Mouse (Mus musculus) MEL (cell line): ENCODE results near the gene Efna5. TPM values are rescaled to one million over a fixed set of nuclear protein-coding genes. Genes with fewer than 3 reads are reported as not detected.

Experiments
- DNase-seq: peaks from one replicate; pipeline ENCODE4 v3.0.0; 2011; ENCODE audit warnings: low read depth, low spot score
- H3K27ac ChIP-seq: 2 replicates; pipeline ENCODE4 v1.5.1; 2012; ENCODE audit warnings: low read depth, mild to moderate bottlenecking, control low read depth, low read length, moderate library complexity; ENCODE audit not compliant: control insufficient read depth
- H3K27me3 ChIP-seq, 2 experiments: fragments of 150-350 bp in 1 of 2; sonication (generic) in 1 of 2; 2 replicates each; pipeline ENCODE4 v1.6.1; 2012; ENCODE audit warnings: low read length in 2 of 2, mild to moderate bottlenecking in 2 of 2, improper control_type of control experiment in 1 of 2, moderate library complexity in 1 of 2; ENCODE audit not compliant: insufficient read depth in 2 of 2, control insufficient read depth in 1 of 2
- H3K36me3 ChIP-seq, 2 experiments: 2 replicates each; pipeline ENCODE4 v1.6.1; 2012 to 2014; ENCODE audit warnings: low read length in 2 of 2, improper control_type of control experiment in 1 of 2, inconsistent platforms in 1 of 2, mild to moderate bottlenecking in 1 of 2; ENCODE audit not compliant: insufficient read depth in 2 of 2, control insufficient read depth in 1 of 2
- H3K4me1 ChIP-seq, 2 experiments: fragments of 150-350 bp in 1 of 2; sonication (generic) in 1 of 2; 2 replicates each; pipeline ENCODE4 v1.6.1; 2012; ENCODE audit warnings: low read length in 2 of 2, improper control_type of control experiment in 1 of 2, mild to moderate bottlenecking in 1 of 2; ENCODE audit not compliant: insufficient read depth in 2 of 2, control insufficient read depth in 1 of 2
- H3K4me3 ChIP-seq, 2 experiments: fragments of 150-350 bp in 1 of 2; sonication (generic) in 1 of 2; 2 replicates each; pipeline ENCODE4 v1.5.1; 2012; ENCODE audit warnings: low read depth in 2 of 2, low read length in 2 of 2, mild to moderate bottlenecking in 2 of 2, moderate library complexity in 2 of 2, control low read depth in 1 of 2, improper control_type of control experiment in 1 of 2; ENCODE audit not compliant: control insufficient read depth in 1 of 2, insufficient read depth in 1 of 2
- H3K79me2 ChIP-seq: 2 replicates; pipeline ENCODE4 v1.6.1; 2012; ENCODE audit warnings: mild to moderate bottlenecking, low read length, moderate library complexity; ENCODE audit not compliant: control insufficient read depth, poor library complexity, insufficient read depth
- H3K9ac ChIP-seq: 2 replicates; pipeline ENCODE4 v1.6.1; 2012; ENCODE audit warnings: low read depth, mild to moderate bottlenecking, control low read depth, low read length, moderate library complexity; ENCODE audit not compliant: control insufficient read depth, poor library complexity, severe bottlenecking
- H3K9me3 ChIP-seq: fragments of 150-350 bp; sonication (generic); replicated peaks from 2 replicates; pipeline ENCODE4 v1.6.1; 2012; ENCODE audit warnings: mild to moderate bottlenecking, low read length, improper control_type of control experiment, moderate library complexity; ENCODE audit not compliant: insufficient read depth
- CHD1 ChIP-seq: IDR thresholded peaks from 2 replicates; pipeline ENCODE4 v1.6.1; 2012; ENCODE audit warnings: low read depth, mild to moderate bottlenecking, inconsistent platforms, low read length, improper control_type of control experiment
- CTCF ChIP-seq, 3 experiments: IDR thresholded peaks in 2 of 3; conservative IDR thresholded peaks in 1 of 3; 2 replicates each; pipeline ENCODE4 v1.5.1; 2011 to 2012; ENCODE audit warnings: low read length in 3 of 3, low read depth in 2 of 3, mild to moderate bottlenecking in 2 of 3, improper control_type of control experiment in 1 of 3, inconsistent platforms in 1 of 3, mixed read lengths in 1 of 3, moderate library complexity in 1 of 3; ENCODE audit not compliant: control insufficient read depth in 1 of 3, insufficient read depth in 1 of 3, poor library complexity in 1 of 3, severe bottlenecking in 1 of 3
- ELF1 ChIP-seq: IDR thresholded peaks from 2 replicates; pipeline ENCODE4 v1.6.1; 2014; ENCODE audit warnings: low read depth, mild to moderate bottlenecking, inconsistent platforms, low read length, improper control_type of control experiment, moderate library complexity
- EP300 ChIP-seq, 2 experiments: IDR thresholded peaks; 2 replicates each; pipeline ENCODE4 v1.6.1; 2011; ENCODE audit warnings: improper control_type of control experiment in 2 of 2, low read length in 2 of 2, low read depth in 1 of 2, mild to moderate bottlenecking in 1 of 2
- GATA1 ChIP-seq: IDR thresholded peaks from 2 replicates; pipeline ENCODE4 v1.6.1; 2011; ENCODE audit warnings: low read depth, low read length, improper control_type of control experiment
- KAT2A ChIP-seq: conservative IDR thresholded peaks from 2 replicates; pipeline ENCODE4 v1.6.1; 2012; ENCODE audit warnings: low read depth, low read length, improper control_type of control experiment, inconsistent platforms
- MAX ChIP-seq: IDR thresholded peaks from 2 replicates; pipeline ENCODE4 v1.6.1; 2011; ENCODE audit warnings: low read length, improper control_type of control experiment
- MEF2A ChIP-seq: IDR thresholded peaks from 2 replicates; pipeline ENCODE4 v1.6.1; 2014; ENCODE audit warnings: low read depth, mild to moderate bottlenecking, inconsistent platforms, low read length, improper control_type of control experiment; ENCODE audit not compliant: poor library complexity, insufficient replicate concordance, severe bottlenecking; ENCODE audit errors: extremely low read depth
- MXI1 ChIP-seq: IDR thresholded peaks from 2 replicates; pipeline ENCODE4 v1.6.1; 2011; ENCODE audit warnings: mild to moderate bottlenecking, low read depth, low read length, improper control_type of control experiment
- MYC ChIP-seq: IDR thresholded peaks from 2 replicates; pipeline ENCODE4 v1.6.1; 2011; ENCODE audit warnings: low read depth, mild to moderate bottlenecking, low read length, improper control_type of control experiment, moderate library complexity
- NELFE ChIP-seq: IDR thresholded peaks from 2 replicates; pipeline ENCODE4 v1.6.1; 2011; ENCODE audit warnings: low read depth, low read length, improper control_type of control experiment
- POLR2AphosphoS5 ChIP-seq: IDR thresholded peaks from 2 replicates; pipeline ENCODE4 v1.6.1; 2012; ENCODE audit warnings: low read depth, borderline replicate concordance, mild to moderate bottlenecking, inconsistent platforms, low read length, moderate library complexity, mixed read lengths
- TAL1 ChIP-seq: IDR thresholded peaks from 2 replicates; pipeline ENCODE4 v1.6.1; 2012; ENCODE audit warnings: mild to moderate bottlenecking, inconsistent platforms, low read length, moderate library complexity, mixed read lengths
- TBP ChIP-seq: IDR thresholded peaks from 2 replicates; pipeline ENCODE4 v1.8.0; 2011; ENCODE audit warnings: low read depth, low read length, improper control_type of control experiment
- TCF12 ChIP-seq: IDR thresholded peaks from 2 replicates; pipeline ENCODE4 v1.6.1; 2014; ENCODE audit warnings: low read depth, mild to moderate bottlenecking, inconsistent platforms, low read length, improper control_type of control experiment, moderate library complexity
- USF2 ChIP-seq, 2 experiments: IDR thresholded peaks; 2 replicates each; pipeline ENCODE4 v1.6.1; 2011 to 2012; ENCODE audit warnings: improper control_type of control experiment in 2 of 2, low read length in 2 of 2, borderline replicate concordance in 1 of 2, inconsistent platforms in 1 of 2, low read depth in 1 of 2, mild to moderate bottlenecking in 1 of 2; ENCODE audit not compliant: insufficient read depth in 1 of 2
- ZKSCAN1 ChIP-seq: IDR thresholded peaks from 2 replicates; pipeline ENCODE4 v1.6.1; 2012; ENCODE audit warnings: low read depth, mild to moderate bottlenecking, inconsistent platforms, low read length, improper control_type of control experiment, moderate library complexity
- ZMIZ1 ChIP-seq: IDR thresholded peaks from 2 replicates; pipeline ENCODE4 v1.6.1; 2012; ENCODE audit warnings: low read depth, mild to moderate bottlenecking, inconsistent platforms, low read length, improper control_type of control experiment, moderate library complexity
- ZNF384 ChIP-seq: IDR thresholded peaks from 2 replicates; pipeline ENCODE4 v1.6.1; 2012; ENCODE audit warnings: low read depth, mild to moderate bottlenecking, inconsistent platforms, low read length, improper control_type of control experiment
- polyA plus RNA-seq, 2 experiments: library from polyadenylated mRNA; stranded (reverse) in 1 of 2; unstranded in 1 of 2; fragments of >175 nt in 1 of 2; fragments of >200 nt in 1 of 2; gene quantifications; 2 replicates each; pipeline versions ENCODE4 v1.2.1 to v1.2.4; 2012; ENCODE audit warnings: low replicate concordance in 2 of 2, low read depth in 1 of 2; ENCODE audit not compliant: insufficient read length in 2 of 2, insufficient read depth in 1 of 2, missing spikeins in 1 of 2
- total RNA-seq: library from RNA; depleted of rRNA; stranded (reverse); fragments of 300-350 nt; gene quantifications from 2 replicates; pipeline ENCODE4 v1.2.3, GENCODE M21; 2012

Efna5 gene
- total and polyA plus RNA-seq, 3 experiments, result not detected

GRCm38 (mm10) chr17:62766705-62767104 is 114.4 kb downstream of the Efna5 start:
- no peak overlapping the region for H3K9ac ChIP-seq
- H3K27me3 ChIP-seq, result no peaks in the 10 kb centered on the region
- H3K36me3 ChIP-seq, result no peaks in the 10 kb centered on the region
- TF ChIP-seq MAX (no peak), KAT2A (no peak), USF2 (IDR thresholded peaks at IDR 0.05; ENCODE audit: borderline replicate concordance in 1 of 2, insufficient read depth in 1 of 2, low read depth in 1 of 2, low read length in 2 of 2) (no peak), ZKSCAN1 (no peak), MEF2A (no peak), TAL1 (no peak), ELF1 (no peak), POLR2AphosphoS5 (no peak), TBP (no peak), ZNF384 (no peak), TCF12 (no peak)
- TF ChIP-seq, all 39 proteins: peak for 0
- Histone ChIP-seq H3K4me3 (no peak overlapping the region), H3K79me2 (no peaks in the 10 kb centered on the region), H3K4me1 (no peaks in the 10 kb centered on the region; a peak in 1 of 4 replicates), H3K27ac (no peak overlapping the region), H3K9me3 (no peaks in the 10 kb centered on the region)
- DNase-seq, result no peak

GRCm38 (mm10) chr17:62765165-62765564 is 116.0 kb downstream of the Efna5 start:
- Histone ChIP-seq H3K27ac (no peak overlapping the region), H3K36me3 (no peaks in the 10 kb centered on the region), H3K79me2 (no peaks in the 10 kb centered on the region), H3K4me3 (no peak overlapping the region), H3K27me3 (no peaks in the 10 kb centered on the region), H3K9me3 (no peaks in the 10 kb centered on the region), H3K4me1 (no peaks in the 10 kb centered on the region; a peak in 1 of 4 replicates), H3K9ac (no peak overlapping the region)
- TF ChIP-seq GATA1, result 0 out of 2 replicates have a peak, but pooled peaks have one; percentile 3
- no peak for TF ChIP-seq MXI1
- DNase-seq, result no peak

GRCm38 (mm10) chr17:62756951-62757350 is 124.2 kb downstream of the Efna5 start:
- DNase-seq, result peak; percentile 10
- no peak overlapping the region for H3K9ac ChIP-seq
- no peaks in the 10 kb centered on the region for H3K27me3 ChIP-seq
- no peaks in the 10 kb centered on the region for H3K79me2 ChIP-seq
- peaks cover 0 to 7% of the 10 kb centered on the region in 2 experiments; a peak in 2 of 4 replicates for H3K4me1 ChIP-seq
- H3K36me3 ChIP-seq, result peaks cover 0 to 9% of the 10 kb centered on the region in 2 experiments; a peak in 2 of 4 replicates
- no peak overlapping the region for H3K27ac ChIP-seq
- H3K4me3 ChIP-seq, result no peak overlapping the region
- H3K9me3 ChIP-seq, result no peaks in the 10 kb centered on the region
- TF ChIP-seq NELFE, result no peak
- TF ChIP-seq CHD1, result no peak
- no peak for TF ChIP-seq KAT2A
- TF ChIP-seq GATA1, result 0 out of 2 replicates have a peak, but pooled peaks have one; percentile 6
- TF ChIP-seq EP300 (IDR thresholded peaks at IDR 0.05; ENCODE audit: low read depth in 1 of 2, low read length in 2 of 2), result peak in 1 of 2 experiments; percentile 2; a peak in 1 of 4 replicates
- TF ChIP-seq MYC, result no peak
- TF ChIP-seq CTCF (IDR thresholded peaks at IDR 0.05 in 2 of 3, conservative IDR thresholded peaks at IDR 0.05 in 1 of 3; ENCODE audit: control insufficient read depth in 1 of 3, insufficient read depth in 1 of 3, low read depth in 2 of 3, low read length in 3 of 3, poor library complexity in 1 of 3, severe bottlenecking in 1 of 3), result no peak
- no peak for TF ChIP-seq ZMIZ1
